Mouse (Mus musculus) stomach, postnatal 0 days (tissue): ENCODE data around the gene Zdhhc12.

ENCODE experiments used
- CTCF ChIP-seq: IDR thresholded peaks from 2 replicates; pipeline ENCODE4 v1.5.1; 2016; ENCODE audit warnings: antibody characterized with exemption, low read depth, mild to moderate bottlenecking, moderate library complexity
- EP300 ChIP-seq: optimal IDR thresholded peaks from 2 replicates; pipeline ENCODE3; 2016; ENCODE audit warnings: antibody characterized with exemption

GRCm38 (mm10) chr2:30048699-30049388, 44.6 kb downstream of the Zdhhc12 start, which contains the start of gene Wdr34:
- TF ChIP-seq CTCF (peak; percentile 11), EP300 (peak; percentile 20)
